Mouse (Mus musculus) ES-Bruce4 (cell line): ENCODE results near the gene Ajuba. TPM values are rescaled to one million over a fixed set of nuclear protein-coding genes. Genes with fewer than 3 reads are reported as not detected.
"Not testable (repeated sequence)": the region's sequence is repeated elsewhere in the genome, so short reads cannot be mapped to it uniquely, and the experiment has no call there.

Experiments
- H3K27ac ChIP-seq: 2 replicates; pipeline ENCODE4 v1.5.1; 2012; ENCODE audit warnings: low read length, inconsistent platforms; ENCODE audit not compliant: insufficient read depth
- H3K27me3 ChIP-seq: 2 replicates; pipeline ENCODE4 v1.6.1; 2012; ENCODE audit warnings: mild to moderate bottlenecking, low read length, inconsistent platforms; ENCODE audit not compliant: control insufficient read depth, poor library complexity, insufficient read depth, severe bottlenecking
- H3K36me3 ChIP-seq: 2 replicates; pipeline ENCODE4 v1.6.1; 2012; ENCODE audit warnings: inconsistent platforms, mild to moderate bottlenecking, low read length, moderate library complexity; ENCODE audit not compliant: control insufficient read depth, poor library complexity, insufficient read depth, severe bottlenecking
- H3K4me1 ChIP-seq: one replicate; pipeline ENCODE4 v1.8.1; 2011; ENCODE audit warnings: low read length; ENCODE audit not compliant: control insufficient read depth, insufficient read depth
- H3K4me3 ChIP-seq: 2 replicates; pipeline ENCODE4 v1.5.1; 2011; ENCODE audit warnings: low read depth, mild to moderate bottlenecking, low read length
- H3K9ac ChIP-seq: 2 replicates; pipeline ENCODE4 v1.6.1; 2012; ENCODE audit warnings: low read depth, mild to moderate bottlenecking, inconsistent platforms; ENCODE audit not compliant: poor library complexity, severe bottlenecking
- H3K9me3 ChIP-seq: replicated peaks from 2 replicates; pipeline ENCODE4 v1.6.1; 2012; ENCODE audit warnings: mild to moderate bottlenecking, low read length, inconsistent platforms; ENCODE audit not compliant: control insufficient read depth, poor library complexity, insufficient read depth, severe bottlenecking
- CTCF ChIP-seq: IDR thresholded peaks from one replicate; pipeline ENCODE4 v1.8.1; 2011; ENCODE audit warnings: low read depth, low read length
- EP300 ChIP-seq: IDR thresholded peaks from 2 replicates; pipeline ENCODE4 v1.6.1; 2011; ENCODE audit warnings: low read depth, low read length; ENCODE audit not compliant: insufficient read depth
- POLR2A ChIP-seq: IDR thresholded peaks from one replicate; pipeline ENCODE4 v1.8.1; 2011; ENCODE audit warnings: low read length; ENCODE audit not compliant: insufficient read depth
- polyA plus RNA-seq: library from polyadenylated mRNA; stranded (reverse); fragments of >200 nt; gene quantifications from 2 replicates; pipeline ENCODE4 v1.2.4, GENCODE M21; 2011; ENCODE audit warnings: low read depth; ENCODE audit not compliant: missing spikeins, insufficient read depth, insufficient read length

Gene Ajuba
- polyA plus RNA-seq, 1 experiment: 112 TPM

GRCm38 (mm10) chr14:54617152-54617896, 40.0 kb upstream of the Ajuba start:
- TF ChIP-seq EP300 (no peak), CTCF (peak; percentile 45)
- Histone ChIP-seq H3K4me1 (peaks cover 5% of the 10 kb centered on the region), H3K27ac (peak overlapping the region; percentile 49; the same call in 1 of the 2 replicates), H3K9me3 (peaks cover 3% of the 10 kb centered on the region; the same call in 1 of the 2 replicates), H3K36me3 (peaks cover 20% of the 10 kb centered on the region), H3K9ac (peak overlapping the region; percentile 95), H3K4me3 (peak overlapping the region; percentile 96), H3K27me3 (no peaks in the 10 kb centered on the region)

- peak overlapping the region; percentile 95 for H3K9ac ChIP-seq
- H3K36me3 ChIP-seq: peaks cover 25% of the 10 kb centered on the region
- H3K4me1 ChIP-seq: peaks cover 5% of the 10 kb centered on the region
- peaks cover 3% of the 10 kb centered on the region; the same call in 1 of the 2 replicates for H3K9me3 ChIP-seq
- H3K27ac ChIP-seq: no peak overlapping the region
- no peaks in the 10 kb centered on the region for H3K27me3 ChIP-seq
- peak overlapping the region; percentile 47 for H3K4me3 ChIP-seq
- no peak for TF ChIP-seq POLR2A
- no peak for TF ChIP-seq EP300
- TF ChIP-seq CTCF: no peak
These were observed 39.0 kb upstream of the Ajuba start for GRCm38 (mm10) chr14:54616226-54616825.

- H3K4me3 ChIP-seq, H3K27ac ChIP-seq, H3K9ac ChIP-seq, H3K9me3 ChIP-seq, H3K4me1 ChIP-seq, H3K27me3 ChIP-seq: not testable (repeated sequence)
- peaks cover 25% of the 10 kb centered on the region for H3K36me3 ChIP-seq
These were observed 36.8 kb upstream of the Ajuba start for GRCm38 (mm10) chr14:54614130-54614529.

GRCm38 (mm10) chr14:54610648-54611047, 33.3 kb upstream of the Ajuba start:
- Histone ChIP-seq H3K27ac (no peak overlapping the region), H3K27me3 (no peaks in the 10 kb centered on the region), H3K4me1 (peaks cover 5% of the 10 kb centered on the region), H3K4me3 (no peak overlapping the region), H3K9ac (no peak overlapping the region), H3K36me3 (peaks cover 18% of the 10 kb centered on the region), H3K9me3 (no peaks in the 10 kb centered on the region)
- TF ChIP-seq CTCF: no peak
- no peak for TF ChIP-seq EP300
- TF ChIP-seq POLR2A: no peak

- Histone ChIP-seq H3K4me1 (peaks cover 3% of the 10 kb centered on the region), H3K9ac (no peak overlapping the region), H3K9me3 (no peaks in the 10 kb centered on the region), H3K4me3 (no peak overlapping the region), H3K27ac (no peak overlapping the region), H3K27me3 (no peaks in the 10 kb centered on the region), H3K36me3 (peaks cover 14% of the 10 kb centered on the region)
- TF ChIP-seq POLR2A (no peak), CTCF (peak; percentile 31)
These were observed 32.6 kb upstream of the Ajuba start for GRCm38 (mm10) chr14:54609962-54610361.

GRCm38 (mm10) chr14:54609245-54609644, 31.9 kb upstream of the Ajuba start:
- Histone ChIP-seq H3K9me3 (no peaks in the 10 kb centered on the region), H3K36me3 (peaks cover 11% of the 10 kb centered on the region), H3K4me3 (no peak overlapping the region), H3K27ac (no peak overlapping the region), H3K9ac (no peak overlapping the region), H3K27me3 (no peaks in the 10 kb centered on the region), H3K4me1 (peaks cover 5% of the 10 kb centered on the region)
- TF ChIP-seq EP300: no peak
- no peak for TF ChIP-seq POLR2A
- no peak for TF ChIP-seq CTCF
